Mouse (Mus musculus): ENCODE results near the gene Olig2. TPM values are rescaled to one million over a fixed set of nuclear protein-coding genes. Genes with fewer than 3 reads are reported as not detected.

Gene Olig2
- polyA plus RNA-seq, 1 experiment from 2014 or later = 3.2 TPM

Other genes with a start within 250 kb of the Olig2 start
- 13.5 and 14.0 TPM in 2 replicates for gene Synj1, start 214.1 kb upstream of the Olig2 start, polyA plus RNA-seq (2015; fragmentation: Nextera tagmentation; extraction: Ambion mirVana)
- gene Paxbp1, start 180.9 kb upstream of the Olig2 start, polyA plus RNA-seq (2015; fragmentation: Nextera tagmentation; extraction: Ambion mirVana) = 53.4 and 55.8 TPM in 2 replicates
- gene 4932438H23Rik, start 130.3 kb upstream of the Olig2 start, polyA plus RNA-seq (2015; fragmentation: Nextera tagmentation; extraction: Ambion mirVana) = 0.41 and 1.0 TPM in 2 replicates
- gene Olig1, start 44.3 kb downstream of the Olig2 start, polyA plus RNA-seq (2015; fragmentation: Nextera tagmentation; extraction: Ambion mirVana) = 3.8 and 6.4 TPM in 2 replicates
- 60.4 and 61.7 TPM in 2 replicates for gene Ifnar2, start 147.3 kb downstream of the Olig2 start, polyA plus RNA-seq (2015; fragmentation: Nextera tagmentation; extraction: Ambion mirVana)
- gene Gm21970, start 166.3 kb downstream of the Olig2 start, polyA plus RNA-seq (2015; fragmentation: Nextera tagmentation; extraction: Ambion mirVana) = not detected in 2 replicates
- gene Il10rb, start 180.7 kb downstream of the Olig2 start, polyA plus RNA-seq (2015; fragmentation: Nextera tagmentation; extraction: Ambion mirVana) = 33.3 and 37.0 TPM in 2 replicates